Mouse (Mus musculus): ENCODE data around the gene Tek. TPM values are rescaled to one million over a fixed set of nuclear protein-coding genes. Genes with fewer than 3 reads are reported as not detected.

The Tek gene
- polyA plus RNA-seq, 1 experiment: not detected

DNA sequence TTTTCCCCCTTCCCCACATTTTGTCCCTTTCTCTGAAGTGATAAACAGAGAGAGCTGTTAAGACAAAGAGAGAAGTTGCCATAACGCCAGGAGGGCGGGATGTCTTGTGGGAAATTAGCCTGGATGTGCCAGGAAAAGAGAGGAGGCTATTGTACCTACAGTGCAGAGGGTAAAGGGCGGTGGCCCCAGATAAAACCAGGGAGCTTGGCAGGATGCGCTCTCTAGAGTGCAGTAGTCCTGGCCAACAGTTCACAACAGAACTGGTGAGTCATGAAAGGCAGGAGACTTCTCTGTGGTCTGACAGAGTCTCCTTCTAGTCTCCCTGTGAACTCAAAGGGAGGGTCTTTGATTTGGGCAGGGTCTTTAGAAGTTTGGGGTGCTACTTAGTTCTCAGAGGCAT lies 13.3 kb upstream of the Tek start:
- TF ChIP-seq TAL1 (IDR thresholded peaks at IDR 0.05; ENCODE audit: low read length) (no peak), GATA1 (IDR thresholded peaks at IDR 0.05; ENCODE audit: low read length) (no peak)
- H3K4me1 ChIP-seq (ENCODE audit: control insufficient read depth): no peaks in the 10 kb centered on the region
- H3K36me3 ChIP-seq (ENCODE audit: control insufficient read depth): no peaks in the 10 kb centered on the region
- no peak overlapping the region for H3K4me3 ChIP-seq (replicated peaks)
- H3K9me3 ChIP-seq (ENCODE audit: control insufficient read depth, low read length): no peaks in the 10 kb centered on the region
- no peaks in the 10 kb centered on the region for H3K27me3 ChIP-seq (ENCODE audit: control insufficient read depth)

DNA sequence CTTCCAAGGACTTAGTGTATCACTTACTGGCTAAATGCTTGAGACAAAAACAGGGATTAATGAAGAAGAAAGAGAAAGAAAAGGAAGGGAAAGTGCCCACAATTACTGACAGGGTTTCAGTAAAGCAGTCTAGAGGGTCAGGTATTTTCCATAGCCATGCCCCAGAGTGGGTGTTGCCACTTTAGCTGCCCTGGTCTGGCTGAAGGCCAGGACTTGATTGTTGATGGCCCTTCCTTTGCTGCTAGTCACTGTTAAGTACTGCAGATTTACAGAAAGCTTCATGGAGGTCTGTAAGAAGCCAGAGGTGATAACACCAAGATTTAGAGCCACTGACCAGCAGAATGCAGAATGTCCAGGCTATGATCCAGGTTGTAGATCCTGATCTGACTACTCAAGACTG lies 6.4 kb upstream of the Tek start:
- Histone ChIP-seq H3K36me3 (ENCODE audit: control insufficient read depth) (no peaks in the 10 kb centered on the region), H3K27me3 (ENCODE audit: control insufficient read depth) (no peaks in the 10 kb centered on the region), H3K4me3 (replicated peaks) (no peak overlapping the region), H3K4me1 (ENCODE audit: control insufficient read depth) (no peaks in the 10 kb centered on the region), H3K9me3 (ENCODE audit: control insufficient read depth, low read length) (no peaks in the 10 kb centered on the region)
- TF ChIP-seq TAL1 (IDR thresholded peaks at IDR 0.05; ENCODE audit: low read length): no peak
- TF ChIP-seq GATA1 (IDR thresholded peaks at IDR 0.05; ENCODE audit: low read length): no peak

DNA sequence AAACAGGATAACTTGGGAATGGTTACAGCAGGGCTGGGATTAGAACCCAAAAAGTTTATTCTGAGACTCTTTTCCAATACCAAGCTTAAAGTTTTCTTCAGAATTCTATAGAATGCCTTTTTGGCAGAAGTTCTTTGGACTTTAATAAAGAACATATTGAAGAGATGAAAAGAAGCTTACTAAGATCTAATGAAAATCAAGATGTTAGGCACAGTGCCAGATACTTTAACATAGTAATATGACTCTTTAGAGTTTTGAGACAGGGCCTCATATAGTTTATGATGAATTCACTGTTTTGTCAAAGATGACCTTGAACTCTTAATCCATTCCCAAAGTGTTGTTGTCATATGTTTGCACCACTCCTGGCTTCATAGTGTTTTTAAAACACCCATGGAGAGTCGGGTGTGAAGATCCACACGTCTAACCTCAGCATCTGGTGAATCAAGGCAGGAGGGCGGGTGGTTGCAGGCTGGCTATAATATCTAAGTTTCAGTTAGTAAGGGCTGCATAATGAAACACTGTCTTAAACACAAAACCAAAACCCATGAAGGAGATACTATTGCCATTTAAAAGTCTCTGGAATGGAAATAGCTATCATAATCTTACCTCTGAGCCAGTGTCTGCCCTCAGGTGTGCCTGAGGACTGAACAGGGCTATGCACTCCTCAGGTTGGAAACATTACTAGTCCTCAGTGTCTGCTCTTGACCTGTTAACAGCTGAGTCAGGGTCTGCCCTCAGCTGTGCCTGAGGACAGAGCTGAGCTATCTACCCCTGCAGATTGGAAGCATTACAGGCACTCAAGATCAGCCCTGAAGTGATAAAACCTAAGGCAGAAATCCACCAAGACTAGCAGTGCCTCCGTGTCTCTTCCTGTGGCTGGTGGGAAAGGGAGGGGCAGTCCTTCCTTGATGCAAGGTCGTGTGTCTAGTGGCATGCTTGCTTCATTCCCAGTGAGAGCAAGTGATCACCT lies 1.5 kb upstream of the Tek start:
- TF ChIP-seq TAL1 (IDR thresholded peaks at IDR 0.05; ENCODE audit: low read length): no peak
- H3K9me3 ChIP-seq (ENCODE audit: control insufficient read depth, low read length): no peaks in the 10 kb centered on the region
- no peak overlapping the region for H3K4me3 ChIP-seq (replicated peaks)

DNA sequence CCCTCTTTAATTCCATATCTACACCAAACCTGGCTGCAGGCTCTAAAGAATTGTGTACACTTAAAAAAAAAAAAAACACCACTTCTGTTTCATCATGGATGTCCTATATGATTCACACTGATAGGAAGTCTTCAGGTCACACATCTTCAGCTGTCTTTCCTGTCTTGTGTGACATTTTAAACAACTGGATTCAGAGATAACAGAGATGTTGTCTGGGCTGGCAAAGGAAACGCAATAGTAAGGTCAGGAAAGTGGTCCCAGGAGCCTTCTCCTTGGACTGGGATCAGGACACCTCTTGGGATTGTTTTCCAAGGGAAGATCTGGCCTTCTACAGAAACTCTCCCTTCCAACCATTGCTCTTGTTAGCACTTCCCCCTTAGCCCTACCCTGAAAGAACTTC lies 2.7 kb downstream of the Tek start:
- H3K36me3 ChIP-seq (ENCODE audit: control insufficient read depth): no peaks in the 10 kb centered on the region
- no peaks in the 10 kb centered on the region for H3K4me1 ChIP-seq (ENCODE audit: control insufficient read depth)
- TF ChIP-seq TAL1 (IDR thresholded peaks at IDR 0.05; ENCODE audit: low read length) (no peak), GATA1 (IDR thresholded peaks at IDR 0.05; ENCODE audit: low read length) (no peak)
- no peak overlapping the region for H3K4me3 ChIP-seq (replicated peaks)
- H3K9me3 ChIP-seq (ENCODE audit: control insufficient read depth, low read length): no peaks in the 10 kb centered on the region
- peaks cover 6% of the 10 kb centered on the region for H3K27me3 ChIP-seq (ENCODE audit: control insufficient read depth)

More for the DNA sequence above, 1.5 kb upstream of the Tek start:
- Histone ChIP-seq H3K36me3 (ENCODE audit: control insufficient read depth) (no peaks in the 10 kb centered on the region), H3K4me1 (ENCODE audit: control insufficient read depth) (no peaks in the 10 kb centered on the region), H3K27me3 (ENCODE audit: control insufficient read depth) (peaks cover 6% of the 10 kb centered on the region)

DNA sequence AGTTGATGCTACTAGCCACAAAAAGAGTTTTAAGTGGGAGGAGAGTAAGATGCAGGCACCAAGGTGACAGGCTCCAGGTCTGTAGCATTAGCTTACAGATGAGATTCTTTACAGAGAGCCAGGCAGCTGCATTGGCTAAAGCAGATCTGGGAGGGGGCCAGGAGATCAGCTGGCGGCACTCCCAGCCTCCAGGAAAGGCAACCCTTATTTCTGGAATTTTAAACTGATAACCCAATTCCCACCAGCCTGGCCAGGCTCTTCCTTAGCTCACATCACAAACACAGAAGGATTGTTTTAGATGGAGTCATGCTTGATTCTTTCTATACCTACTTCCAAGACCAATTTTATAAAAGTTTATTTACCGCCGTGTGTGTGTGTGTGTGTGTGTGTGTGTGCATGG lies 6.7 kb downstream of the Tek start:
- no peaks in the 10 kb centered on the region for H3K36me3 ChIP-seq (ENCODE audit: control insufficient read depth)
- TF ChIP-seq GATA1 (IDR thresholded peaks at IDR 0.05; ENCODE audit: low read length): no peak
- TF ChIP-seq TAL1 (IDR thresholded peaks at IDR 0.05; ENCODE audit: low read length): no peak
- no peak overlapping the region for H3K4me3 ChIP-seq (replicated peaks)
- H3K9me3 ChIP-seq (ENCODE audit: control insufficient read depth, low read length): no peaks in the 10 kb centered on the region
- H3K27me3 ChIP-seq (ENCODE audit: control insufficient read depth): no peaks in the 10 kb centered on the region
- no peaks in the 10 kb centered on the region for H3K4me1 ChIP-seq (ENCODE audit: control insufficient read depth)

DNA sequence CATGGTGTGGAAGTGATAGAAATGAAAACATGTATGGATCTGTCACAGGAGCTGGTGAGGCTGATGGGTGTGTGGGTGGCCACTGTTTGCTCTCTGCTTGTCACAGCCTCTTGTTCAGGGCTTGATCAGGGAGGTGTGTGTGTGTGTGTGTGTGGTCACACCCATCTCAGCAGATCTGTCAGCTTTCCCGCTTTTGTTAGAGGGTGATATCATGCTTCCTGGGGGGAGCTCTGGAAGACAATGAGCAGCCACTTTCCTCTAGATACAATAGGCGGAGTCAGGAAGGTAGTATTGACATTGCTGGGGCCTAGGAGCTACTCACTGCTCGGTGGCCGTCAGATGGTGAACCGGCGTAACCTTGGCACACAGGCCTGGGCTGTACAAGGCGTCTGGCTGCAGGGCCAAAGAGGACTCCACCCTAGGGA lies 7.3 kb downstream of the Tek start:
- TF ChIP-seq GATA1 (IDR thresholded peaks at IDR 0.05; ENCODE audit: low read length) (no peak), TAL1 (IDR thresholded peaks at IDR 0.05; ENCODE audit: low read length) (no peak)
- no peaks in the 10 kb centered on the region for H3K36me3 ChIP-seq (ENCODE audit: control insufficient read depth)

DNA sequence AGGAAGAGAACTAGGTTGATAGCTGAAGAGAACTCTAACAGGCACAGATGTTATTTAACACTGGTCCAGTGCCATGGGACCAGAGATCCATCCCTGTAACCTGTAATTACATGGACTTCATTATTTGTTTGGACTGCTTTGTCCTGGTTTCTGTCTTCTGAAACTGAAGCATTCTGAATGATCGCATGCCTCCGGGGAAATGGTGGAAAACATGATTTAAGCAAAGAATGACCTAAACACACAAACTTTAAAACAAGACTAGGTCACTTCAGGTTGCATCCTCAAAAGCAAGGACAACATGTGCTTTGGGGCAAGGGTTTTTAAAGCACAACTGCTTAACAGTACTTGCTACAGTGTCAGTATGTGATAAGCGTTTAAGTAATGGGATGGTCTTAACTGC lies 8.2 kb downstream of the Tek start:
- no peaks in the 10 kb centered on the region for H3K9me3 ChIP-seq (ENCODE audit: control insufficient read depth, low read length)
- H3K36me3 ChIP-seq (ENCODE audit: control insufficient read depth): no peaks in the 10 kb centered on the region
- H3K27me3 ChIP-seq (ENCODE audit: control insufficient read depth): no peaks in the 10 kb centered on the region
- TF ChIP-seq TAL1 (IDR thresholded peaks at IDR 0.05; ENCODE audit: low read length) (no peak), GATA1 (IDR thresholded peaks at IDR 0.05; ENCODE audit: low read length) (no peak)
- H3K4me3 ChIP-seq (replicated peaks): no peak overlapping the region
- no peaks in the 10 kb centered on the region for H3K4me1 ChIP-seq (ENCODE audit: control insufficient read depth)

More for the DNA sequence above, 7.3 kb downstream of the Tek start:
- Histone ChIP-seq H3K9me3 (ENCODE audit: control insufficient read depth, low read length) (no peaks in the 10 kb centered on the region), H3K27me3 (ENCODE audit: control insufficient read depth) (no peaks in the 10 kb centered on the region), H3K4me1 (ENCODE audit: control insufficient read depth) (no peaks in the 10 kb centered on the region), H3K4me3 (replicated peaks) (no peak overlapping the region)

DNA sequence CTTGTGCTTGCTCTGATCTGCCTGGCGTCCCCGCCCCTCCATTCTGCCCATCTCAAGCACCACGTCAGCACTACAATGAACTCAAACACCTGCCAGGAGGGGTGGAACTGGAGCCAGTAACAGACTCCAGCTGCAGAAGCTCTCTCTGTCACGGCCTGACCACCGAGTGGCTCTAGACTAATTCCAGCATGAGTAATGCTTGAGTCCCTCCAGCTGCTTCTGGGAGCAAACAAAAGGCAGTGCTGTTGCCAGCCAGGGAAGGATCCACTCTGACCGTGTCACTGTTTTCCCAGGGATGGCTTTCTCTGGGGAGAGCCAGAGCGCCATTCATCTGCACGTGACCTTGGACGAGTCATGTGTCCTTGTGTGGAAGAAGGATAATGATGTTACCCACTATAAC lies 13.4 kb downstream of the Tek start:
- no peaks in the 10 kb centered on the region for H3K36me3 ChIP-seq (ENCODE audit: control insufficient read depth)

DNA sequence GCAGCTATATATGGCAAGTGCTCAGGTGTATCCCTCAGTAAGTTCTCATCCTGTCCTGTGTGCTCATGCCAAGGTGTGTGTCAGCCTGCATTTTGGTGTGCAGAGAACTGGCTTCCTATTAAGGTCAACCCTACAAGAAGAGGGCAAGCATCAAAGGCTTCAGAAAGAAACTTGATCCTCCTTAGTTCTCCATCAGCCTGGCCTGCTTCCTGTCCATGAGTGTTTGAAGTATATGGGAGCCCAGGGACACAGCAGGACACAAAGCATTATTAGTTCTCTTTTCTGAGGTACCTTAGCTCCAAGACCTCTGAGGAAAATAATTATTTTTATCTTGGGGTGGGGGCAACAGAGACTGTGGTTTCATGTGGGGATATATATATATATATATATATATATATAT lies 26.1 kb downstream of the Tek start:
- Histone ChIP-seq H3K4me1 (ENCODE audit: control insufficient read depth) (no peaks in the 10 kb centered on the region), H3K9me3 (ENCODE audit: control insufficient read depth, low read length) (no peaks in the 10 kb centered on the region)
- no peak for TF ChIP-seq TAL1 (IDR thresholded peaks at IDR 0.05; ENCODE audit: low read length)
- TF ChIP-seq GATA1 (IDR thresholded peaks at IDR 0.05; ENCODE audit: low read length): no peak

More for the DNA sequence above, 13.4 kb downstream of the Tek start:
- no peaks in the 10 kb centered on the region for H3K4me1 ChIP-seq (ENCODE audit: control insufficient read depth)
- no peak overlapping the region for H3K4me3 ChIP-seq (replicated peaks)
- no peaks in the 10 kb centered on the region for H3K9me3 ChIP-seq (ENCODE audit: control insufficient read depth, low read length)
- H3K27me3 ChIP-seq (ENCODE audit: control insufficient read depth): no peaks in the 10 kb centered on the region
- TF ChIP-seq GATA1 (IDR thresholded peaks at IDR 0.05; ENCODE audit: low read length): no peak
- no peak for TF ChIP-seq TAL1 (IDR thresholded peaks at IDR 0.05; ENCODE audit: low read length)

More for the DNA sequence above, 26.1 kb downstream of the Tek start:
- H3K36me3 ChIP-seq (ENCODE audit: control insufficient read depth): no peaks in the 10 kb centered on the region
- H3K4me3 ChIP-seq (replicated peaks): no peak overlapping the region
- H3K27me3 ChIP-seq (ENCODE audit: control insufficient read depth): no peaks in the 10 kb centered on the region
